Mouse (Mus musculus) megakaryocyte-erythroid progenitor cell, adult 5-6 weeks (primary cell): ENCODE measurements around the gene Ptpn7. TPM values are rescaled to one million over a fixed set of nuclear protein-coding genes. Genes with fewer than 3 reads are reported as not detected.
"Not testable (repeated sequence)": the region's sequence is repeated elsewhere in the genome, so short reads cannot be mapped to it uniquely, and the experiment has no call there.

Experiments
- ATAC-seq: replicated peaks from 2 replicates; pipeline ENCODE4 v1.8.0; 2016; ENCODE audit warnings: mild to moderate bottlenecking, inconsistent platforms; ENCODE audit not compliant: severe bottlenecking, poor library complexity, low FRiP score, low TSS enrichment
- total RNA-seq, 2 experiments: library from RNA; stranded (forward) in 1 of 2; stranded (reverse) in 1 of 2; fragments of 200-1000, 215-1000 nt in 1 of 2; fragments of >200 nt in 1 of 2; fragmentation: Nextera tagmentation in 1 of 2; gene quantifications; 2 replicates each; pipeline ENCODE4 v1.2.3; 2014 to 2017

The Ptpn7 gene
- 108 and 110 TPM in 2 replicates for total RNA-seq (2014; fragmentation: Nextera tagmentation)
- total RNA-seq (2017), result 68.5 and 93.7 TPM in 2 replicates

GRCm38 (mm10) chr1:135132473-135132872 lies at the start of gene Ptpn7:
Gene Ptpn7, plus strand, starts transcription at chr1:135132700.
- ATAC-seq, result peak; percentile 78

- no peak for ATAC-seq
These were observed 49.0 kb upstream of the Ptpn7 start for GRCm38 (mm10) chr1:135083465-135083864.

GRCm38 (mm10) chr1:135085296-135085871 lies 47.1 kb upstream of the Ptpn7 start:
- ATAC-seq, result no peak

GRCm38 (mm10) chr1:135086015-135086414 lies 46.5 kb upstream of the Ptpn7 start:
- no peak for ATAC-seq

- ATAC-seq, result no peak
These were observed 45.1 kb upstream of the Ptpn7 start for GRCm38 (mm10) chr1:135087414-135087813.

- no peak for ATAC-seq
These were observed 42.9 kb upstream of the Ptpn7 start for GRCm38 (mm10) chr1:135089626-135090025.

GRCm38 (mm10) chr1:135090914-135091313 lies 41.6 kb upstream of the Ptpn7 start:
- ATAC-seq, result no peak

- ATAC-seq, result peak; percentile 44; the same call in 1 of the 2 replicates
These were observed 37.8 kb upstream of the Ptpn7 start for GRCm38 (mm10) chr1:135094723-135095122.

- peak; percentile 85 for ATAC-seq
These were observed 37.3 kb upstream of the Ptpn7 start for GRCm38 (mm10) chr1:135095189-135095588.

- no peak for ATAC-seq
These were observed 36.2 kb upstream of the Ptpn7 start for GRCm38 (mm10) chr1:135096312-135096711.

- no peak for ATAC-seq
These were observed 35.1 kb upstream of the Ptpn7 start for GRCm38 (mm10) chr1:135097441-135097840.

GRCm38 (mm10) chr1:135098441-135098840 lies 34.1 kb upstream of the Ptpn7 start:
- no peak for ATAC-seq

- no peak for ATAC-seq
These were observed 32.1 kb upstream of the Ptpn7 start for GRCm38 (mm10) chr1:135100400-135100799.

GRCm38 (mm10) chr1:135105124-135105523 lies 27.4 kb upstream of the Ptpn7 start, which contains the start of gene Lgr6:
Gene Lgr6, minus strand, starts transcription at chr1:135105276.
- ATAC-seq, result no peak

- ATAC-seq, result peak; percentile 60
These were observed 26.5 kb upstream of the Ptpn7 start for GRCm38 (mm10) chr1:135105951-135106350.

GRCm38 (mm10) chr1:135108611-135109010 lies 23.9 kb upstream of the Ptpn7 start:
- ATAC-seq, result no peak

- peak; percentile 38 for ATAC-seq
These were observed 22.4 kb upstream of the Ptpn7 start for GRCm38 (mm10) chr1:135110075-135110474.

- ATAC-seq, result not testable (repeated sequence)
These were observed 21.2 kb upstream of the Ptpn7 start for GRCm38 (mm10) chr1:135111271-135111670.

- ATAC-seq, result peak; percentile 86
These were observed 19.8 kb upstream of the Ptpn7 start for GRCm38 (mm10) chr1:135112661-135113060.

- ATAC-seq, result peak; percentile 72
These were observed 7.7 kb upstream of the Ptpn7 start for GRCm38 (mm10) chr1:135124573-135125363.

GRCm38 (mm10) chr1:135125990-135126389 lies 6.5 kb upstream of the Ptpn7 start:
- ATAC-seq, result no peak
